Mouse (Mus musculus) liver, embryonic 13.5 days (tissue): ENCODE data around the gene Zfp972. TPM values are rescaled to one million over a fixed set of nuclear protein-coding genes. Genes with fewer than 3 reads are reported as not detected.
"Not testable (repeated sequence)": the region's sequence is repeated elsewhere in the genome, so short reads cannot be mapped to it uniquely, and the experiment has no call there.

Experiments
- ATAC-seq: fragments of 200-750 bp; cut with Nextera tagmentation; 2 replicates; pipeline ENCODE4 v1.8.0; 2017; ENCODE audit warnings: low read depth, mild to moderate bottlenecking, moderate number of reproducible peaks, moderate library complexity
- DNase-seq: peaks from one replicate; pipeline ENCODE4 v3.0.0; 2022
- H3K27ac ChIP-seq: fragments of 300-500 bp; sonication (generic); 2 replicates; pipeline ENCODE4 v1.5.1; 2015; ENCODE audit warnings: moderate library complexity, mild to moderate bottlenecking, inconsistent platforms
- H3K27me3 ChIP-seq: fragments of 300-500 bp; sonication (generic); 2 replicates; pipeline ENCODE4 v1.6.1; 2015; ENCODE audit warnings: mild to moderate bottlenecking, inconsistent platforms
- H3K36me3 ChIP-seq: fragments of 300-500 bp; sonication (generic); 2 replicates; pipeline ENCODE4 v1.6.1; 2015; ENCODE audit warnings: mild to moderate bottlenecking, inconsistent platforms
- H3K4me1 ChIP-seq: fragments of 300-500 bp; sonication (generic); replicated peaks from 2 replicates; pipeline ENCODE4 v1.6.1; 2015; ENCODE audit warnings: inconsistent platforms
- H3K4me2 ChIP-seq: fragments of 300-500 bp; sonication (generic); 2 replicates; pipeline ENCODE4 v1.6.1; 2015; ENCODE audit warnings: inconsistent platforms, mild to moderate bottlenecking, moderate library complexity
- H3K4me3 ChIP-seq: fragments of 300-500 bp; sonication (generic); replicated peaks from 2 replicates; pipeline ENCODE4 v1.5.1; 2015; ENCODE audit warnings: mild to moderate bottlenecking, inconsistent platforms
- H3K9ac ChIP-seq: fragments of 300-500 bp; sonication (generic); 2 replicates; pipeline ENCODE4 v1.6.1; 2015; ENCODE audit warnings: mild to moderate bottlenecking, inconsistent platforms
- H3K9me3 ChIP-seq: fragments of 300-500 bp; sonication (generic); replicated peaks from 2 replicates; pipeline ENCODE4 v1.6.1; 2016; ENCODE audit warnings: inconsistent platforms
- WGBS: fragments of 180-500 bp; shearing (Covaris S2); methylation state at CpG from one replicate; pipeline ENCODE4 v1.1.7; 2015; ENCODE audit not compliant: insufficient replicate concordance; 5-methylcytosine and 5-hydroxymethylcytosine counted together
- polyA plus RNA-seq: library from polyadenylated mRNA; unstranded; fragments of >200 nt; fragmentation: Nextera tagmentation; extraction: Ambion mirVana; gene quantifications from 2 replicates; pipeline ENCODE4 v1.2.1, GENCODE M21; 2015

Gene Zfp972
- polyA plus RNA-seq, result 0.62 and 0.76 TPM in 2 replicates

- H3K9ac ChIP-seq, DNase-seq, H3K4me3 ChIP-seq, H3K36me3 ChIP-seq, H3K27ac ChIP-seq, H3K4me1 ChIP-seq, H3K27me3 ChIP-seq, ATAC-seq, H3K4me2 ChIP-seq, H3K9me3 ChIP-seq: not testable (repeated sequence)
- WGBS, result 43% methylated on average over 4 of the region's 5 CpGs
Measured at GRCm38 (mm10) chr2:177925563-177926103, at the start of gene Zfp972. Gene Zfp972, minus strand, starts transcription at chr2:177925613.

- H3K27me3 ChIP-seq, ATAC-seq: not testable (repeated sequence)
- 65% methylated on average over 7 of the region's 7 CpGs for WGBS
Measured at GRCm38 (mm10) chr2:177974814-177975213, 49.4 kb upstream of the Zfp972 start.

GRCm38 (mm10) chr2:177957145-177957544 is 31.7 kb upstream of the Zfp972 start, which contains the start of gene Gm14326:
Gene Gm14326, minus strand, starts transcription at chr2:177957297.
- DNase-seq, result peak; percentile 50
- peak within 1 kb of the TSS; percentile 64 for H3K9ac ChIP-seq
- H3K27me3 ChIP-seq, H3K27ac ChIP-seq, H3K9me3 ChIP-seq, H3K36me3 ChIP-seq, ATAC-seq, H3K4me1 ChIP-seq: not testable (repeated sequence)
- WGBS, result 2% methylated on average over 4 of the region's 7 CpGs
- H3K4me3 ChIP-seq, result peak within 1 kb of the TSS; percentile 61
- peak within 1 kb of the TSS; percentile 56 for H3K4me2 ChIP-seq

More at GRCm38 (mm10) chr2:177974814-177975213, 49.4 kb upstream of the Zfp972 start:
- not testable (repeated sequence) for H3K4me1 ChIP-seq, DNase-seq, H3K4me2 ChIP-seq, H3K27ac ChIP-seq, H3K9me3 ChIP-seq, H3K4me3 ChIP-seq, H3K36me3 ChIP-seq, H3K9ac ChIP-seq

GRCm38 (mm10) chr2:177956734-177957133 is 31.3 kb upstream of the Zfp972 start:
- not testable (repeated sequence) for H3K9me3 ChIP-seq, H3K4me1 ChIP-seq, H3K27me3 ChIP-seq, ATAC-seq, H3K27ac ChIP-seq, H3K36me3 ChIP-seq, DNase-seq
- Histone ChIP-seq H3K4me3 (peak overlapping the region; percentile 61), H3K4me2 (peak overlapping the region; percentile 56), H3K9ac (peak overlapping the region; percentile 64)
- under 1% methylated on average over 18 of the region's 18 CpGs for WGBS

DNA sequence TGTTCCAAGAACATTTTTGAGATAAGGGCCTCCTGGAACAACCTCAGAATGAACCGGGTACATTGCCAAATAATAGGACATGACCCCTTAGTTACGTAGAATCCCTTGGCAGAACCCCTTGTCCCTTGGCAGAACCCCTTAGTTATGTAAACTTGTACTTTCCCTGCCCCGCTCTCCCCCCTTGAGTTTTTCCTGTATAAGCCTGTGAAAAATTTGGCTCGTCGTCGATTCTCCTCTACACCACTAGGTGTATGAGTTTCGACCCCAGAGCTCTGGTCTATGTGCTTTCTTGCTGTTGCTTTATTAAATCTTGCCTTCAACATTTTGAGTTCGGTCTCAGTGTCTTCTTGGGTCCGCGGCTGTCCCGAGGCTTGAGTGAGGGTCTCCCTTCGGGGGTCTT is 22.1 kb downstream of the Zfp972 start:
- not testable (repeated sequence) for H3K27ac ChIP-seq, H3K9me3 ChIP-seq, H3K4me1 ChIP-seq, H3K4me2 ChIP-seq, H3K9ac ChIP-seq, DNase-seq, H3K36me3 ChIP-seq, H3K4me3 ChIP-seq, H3K27me3 ChIP-seq, ATAC-seq
- no CpG with 5 or more reads among the region's 12 CpGs for WGBS

DNA sequence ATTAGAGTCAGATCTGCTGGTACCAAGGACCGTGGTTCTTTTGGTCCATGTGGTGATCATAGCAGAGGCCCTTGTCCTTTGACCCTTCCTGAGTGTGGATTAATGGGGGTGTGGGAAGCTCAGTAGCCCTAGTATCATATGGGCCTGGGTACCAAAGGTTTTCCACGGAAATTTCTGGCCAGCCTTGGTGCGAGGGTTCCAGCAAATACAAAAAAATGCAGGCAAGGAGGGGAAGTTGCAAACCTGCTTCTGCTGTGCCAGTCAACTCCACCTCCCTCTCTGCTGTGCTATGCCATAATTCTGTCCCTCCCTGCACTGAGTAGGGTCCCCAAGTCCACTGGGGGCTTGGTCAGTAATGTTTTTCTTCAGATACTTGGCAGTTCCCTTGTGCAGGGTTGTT is 27.2 kb downstream of the Zfp972 start:
- WGBS, result 37% methylated on average over 2 of the region's 3 CpGs
- H3K4me2 ChIP-seq, H3K4me3 ChIP-seq, H3K27me3 ChIP-seq, H3K4me1 ChIP-seq, ATAC-seq, H3K9ac ChIP-seq, H3K36me3 ChIP-seq, H3K27ac ChIP-seq, H3K9me3 ChIP-seq, DNase-seq: not testable (repeated sequence)

DNA sequence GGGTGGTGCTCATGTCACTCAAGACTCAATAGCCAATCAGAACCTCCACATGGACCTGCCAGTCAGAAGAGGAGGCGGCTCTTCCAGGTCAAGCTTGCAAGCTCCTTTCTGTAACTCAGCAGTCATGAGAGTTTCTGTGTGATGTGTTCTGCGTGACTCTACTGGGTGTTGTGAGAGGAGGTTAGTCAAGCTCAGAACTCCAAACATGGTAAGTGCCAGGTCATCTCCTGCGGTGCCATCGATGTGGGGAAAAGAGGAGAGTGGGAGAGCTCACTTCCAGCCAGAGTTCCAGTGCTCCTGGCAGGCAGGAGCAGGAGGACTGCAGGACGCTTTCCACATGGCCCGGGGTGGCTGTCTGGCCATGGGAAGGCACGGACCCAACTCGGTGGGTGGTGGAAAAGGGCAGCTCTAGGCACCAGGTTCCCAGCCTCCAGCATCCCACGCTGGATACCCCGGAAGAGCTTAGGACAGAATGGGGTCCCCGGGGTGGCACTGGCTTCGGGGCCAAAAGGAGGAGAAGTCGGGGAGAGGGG is 28.3 kb downstream of the Zfp972 start, which contains the start of gene Gm14327:
Gene Gm14327, plus strand, starts transcription at position 51 of the 533 bp plus-strand sequence.
- peak within 1 kb of the TSS; percentile 39; the same call in 1 of the 2 replicates for H3K4me3 ChIP-seq
- 52% methylated on average over 10 of the region's 13 CpGs for WGBS
- not testable (repeated sequence) for DNase-seq, H3K9me3 ChIP-seq, ATAC-seq, H3K36me3 ChIP-seq, H3K9ac ChIP-seq, H3K4me1 ChIP-seq, H3K4me2 ChIP-seq, H3K27ac ChIP-seq, H3K27me3 ChIP-seq

DNA sequence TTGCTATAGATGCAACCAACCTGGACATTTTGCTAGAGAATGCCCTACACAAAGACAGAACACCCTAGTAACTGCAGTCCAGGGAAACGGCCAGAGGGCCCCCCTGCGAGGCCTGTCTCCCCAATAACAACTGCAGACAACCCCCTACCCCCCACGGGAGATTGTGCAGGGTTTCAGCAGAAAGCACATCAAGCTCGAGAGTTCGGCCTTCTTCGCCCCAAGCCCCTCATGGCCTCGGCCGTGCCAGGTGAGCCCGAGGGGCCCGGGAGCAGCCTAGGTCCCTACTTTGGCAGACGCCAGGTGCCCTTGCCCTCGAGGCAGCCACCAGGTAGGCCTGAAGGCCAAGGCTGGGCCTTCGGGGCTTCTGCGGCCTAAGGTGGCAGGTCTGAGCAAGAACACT is 37.7 kb downstream of the Zfp972 start:
- not testable (repeated sequence) for H3K4me1 ChIP-seq, ATAC-seq, DNase-seq, H3K4me2 ChIP-seq, H3K9ac ChIP-seq, H3K9me3 ChIP-seq, H3K27me3 ChIP-seq, H3K4me3 ChIP-seq, H3K27ac ChIP-seq, H3K36me3 ChIP-seq
- WGBS, result 75% methylated on average over 13 of the region's 14 CpGs

- H3K36me3 ChIP-seq, H3K27me3 ChIP-seq, H3K4me1 ChIP-seq, DNase-seq, H3K9ac ChIP-seq, H3K4me2 ChIP-seq, H3K9me3 ChIP-seq, H3K4me3 ChIP-seq, ATAC-seq, H3K27ac ChIP-seq: not testable (repeated sequence)
- WGBS, result 57% methylated on average over 2 of the region's 2 CpGs
Measured at GRCm38 (mm10) chr2:177862254-177862653, 63.2 kb downstream of the Zfp972 start.

Other genes starting within 250 kb of the Zfp972 start
- gene Gm14322, start 166.3 kb downstream of the Zfp972 start, polyA plus RNA-seq, result 1.5 and 2.0 TPM in 2 replicates
- gene Gm14325, start 85.3 kb downstream of the Zfp972 start, polyA plus RNA-seq, result 7.2 and 10.6 TPM in 2 replicates
- gene Gm14327, start 28.5 kb downstream of the Zfp972 start, polyA plus RNA-seq, result 1.2 and 1.9 TPM in 2 replicates
- gene Gm14326, start 31.7 kb upstream of the Zfp972 start, polyA plus RNA-seq, result 4.8 and 5.4 TPM in 2 replicates
- gene Zfp971, start 97.7 kb upstream of the Zfp972 start, polyA plus RNA-seq, result 2.9 and 4.3 TPM in 2 replicates
- 3.8 and 4.7 TPM in 2 replicates for gene Zfp931, start 152.9 kb upstream of the Zfp972 start, polyA plus RNA-seq
- 0.05 TPM in 2 replicates for gene Phactr3, start 193.4 kb upstream of the Zfp972 start, polyA plus RNA-seq